ENCODE assay signal across 31 mouse cellular contexts in the genomic region with DNA sequence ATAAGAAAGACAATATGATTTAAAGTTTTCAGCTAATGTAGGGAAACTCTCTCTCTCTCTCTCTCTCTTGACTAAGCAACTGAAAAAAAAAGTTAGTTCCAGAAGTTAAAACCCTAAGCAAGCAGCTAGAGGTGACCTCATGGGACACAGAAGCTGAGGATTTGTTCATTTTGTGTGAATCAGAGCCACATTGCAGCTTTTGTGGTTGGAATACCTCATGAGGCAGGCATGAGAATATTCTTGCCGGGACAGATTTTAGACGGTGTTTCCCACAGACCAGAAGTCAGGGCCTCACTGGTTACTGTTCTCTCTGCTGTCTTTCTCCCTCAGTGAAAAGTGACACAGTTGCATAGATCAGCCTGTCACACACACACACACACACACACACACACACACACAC.
DNase-seq lines count a peak whose midpoint lies in the region; ATAC-seq and TF ChIP-seq lines count a peak whose summit lies in the region.
"Had no signal": no experiment of that assay in that cellular context is flagged by ENCODE, and none has a peak within 500 bp of the region (broad histone marks: within the 10 kb centered on the region; RNA-seq: fewer than 3 reads in every experiment).

No protein-coding gene starts in this region.

- CTCF ChIA-PET in Patski (lab: Charles Lee) = interaction anchor here (2.4 kb wide), 1 partner anchor 11 kb away, joined by 6 read pairs; no protein-coding TSS in a partner anchor

- peak; percentile 31 for DNase-seq in 3134 (ENCODE audit: extremely low read depth, insufficient read length, low spot score)
- peak; percentile 81 for DNase-seq in 3T3-L1 (ENCODE audit: low read depth, low spot score)
- DNase-seq in Patski (ENCODE audit: low read depth, low spot score) = peak; percentile 71
- no peak for DNase-seq in lung, postnatal 36 days
- DNase-seq in c-Kit-positive CD71-positive TER-119-positive erythroid progenitor cells, embryonic 14.5 days (ENCODE audit: low spot score) = no peak
- DNase-seq in left cerebral cortex, adult 8-10 months (ENCODE audit: low spot score in 2 of 2) = no peak
- DNase-seq: adrenal gland, postnatal 10 days; adrenal gland, postnatal 36 days; B cell, adult 2 months; cerebellum, adult 11 months; cerebellum, adult 2 months; cerebellum, adult 9-11 months; cerebellum, postnatal 25 days; gastrocnemius, postnatal 10 days; gastrocnemius, postnatal 36 days; heart, postnatal 36 days; kidney, adult 11 months had no signal

- in situ Hi-C loops in Patski (cut with MboI; ENCODE audit: low pct_unique_long_range_greater_than_20kb) = no loop called here

- H3K79me2 ChIP-seq in myocyte (ENCODE audit: control insufficient read depth, insufficient read depth) = no peaks in the 10 kb centered on the region

- no peak overlapping the region for H3K4me3 ChIP-seq in myocyte
- H3K4me3 ChIP-seq: embryonic facial prominence, embryonic 15.5 days; erythroblast, embryonic 14.5 days; forebrain, embryonic 10.5 days; forebrain, embryonic 13.5 days; heart, embryonic 12.5 days; heart, embryonic 15.5 days; hindbrain, embryonic 10.5 days; hindbrain, embryonic 13.5 days; intestine, embryonic 15.5 days had no signal

- POLR2A ChIA-PET in Patski (lab: Charles Lee) = interaction anchor here (0.5 kb wide), 1 partner anchor 16 kb away, joined by 3 read pairs; no protein-coding TSS in a partner anchor

- no peak overlapping the region for H3K4me2 ChIP-seq in myocyte (ENCODE audit: low read depth)
- H3K4me2 ChIP-seq: embryonic facial prominence, embryonic 15.5 days; forebrain, embryonic 13.5 days; heart, embryonic 12.5 days; heart, embryonic 15.5 days; hindbrain, embryonic 13.5 days; intestine, embryonic 15.5 days had no signal

- H3K27me3 ChIP-seq in Patski (no peaks in the 10 kb centered on the region), myocyte (ENCODE audit: control insufficient read depth, insufficient read depth, insufficient read length) (no peaks in the 10 kb centered on the region)
- H3K27me3 ChIP-seq: CH12.LX; embryonic facial prominence, embryonic 15.5 days; forebrain, embryonic 13.5 days; heart, embryonic 12.5 days; intestine, embryonic 15.5 days had no signal

- no peaks in the 10 kb centered on the region for H3K36me3 ChIP-seq in myocyte (ENCODE audit: control insufficient read depth, insufficient read depth)
- H3K36me3 ChIP-seq: embryonic facial prominence, embryonic 15.5 days; forebrain, embryonic 10.5 days; G1E; heart, embryonic 12.5 days; heart, embryonic 15.5 days; hindbrain, embryonic 10.5 days; hindbrain, embryonic 13.5 days; intestine, embryonic 15.5 days had no signal

- TF ChIP-seq POLR2A in myocyte (IDR thresholded peaks at IDR 0.05; ENCODE audit: insufficient read length, low read depth) = no peak

- TF ChIP-seq CTCF in Patski (IDR thresholded peaks at IDR 0.05) = no peak

- H3ac ChIP-seq in myocyte (ENCODE audit: control insufficient read depth, insufficient read length) = no peak overlapping the region

- ATAC-seq in Patski = peak; percentile 85
- ATAC-seq: forebrain, embryonic 13.5 days; forebrain, embryonic 16.5 days; hindbrain, embryonic 16.5 days; intestine, embryonic 15.5 days had no signal

TF ChIP-seq in myocyte, 11 proteins besides CTCF, POLR2A, EP300 and RAD21:
- TF ChIP-seq MYOG (IDR thresholded peaks at IDR 0.05; ENCODE audit: control insufficient read depth in 1 of 3, insufficient read depth in 1 of 3, insufficient read length in 2 of 3, low read depth in 2 of 3) = no peak
- peak; percentile 55; the same call in 1 of the 2 replicates for TF ChIP-seq CEBPB (IDR thresholded peaks at IDR 0.05; ENCODE audit: insufficient read depth, poor library complexity, severe bottlenecking)

Comparison
In these comparisons a context has a peak if more than half of its experiments do, and no peak if none do; other contexts are left out.
1. DNase-seq: peak in 3134 (single experiment), 3T3-L1 (single experiment) and Patski (single experiment); none in lung, postnatal 36 days (single experiment), c-Kit-positive CD71-positive TER-119-positive erythroid progenitor cells, embryonic 14.5 days (single experiment) and left cerebral cortex, adult 8-10 months (0 of 2).